ENCODE assay signal across 16 mouse cellular contexts in the genomic region with DNA sequence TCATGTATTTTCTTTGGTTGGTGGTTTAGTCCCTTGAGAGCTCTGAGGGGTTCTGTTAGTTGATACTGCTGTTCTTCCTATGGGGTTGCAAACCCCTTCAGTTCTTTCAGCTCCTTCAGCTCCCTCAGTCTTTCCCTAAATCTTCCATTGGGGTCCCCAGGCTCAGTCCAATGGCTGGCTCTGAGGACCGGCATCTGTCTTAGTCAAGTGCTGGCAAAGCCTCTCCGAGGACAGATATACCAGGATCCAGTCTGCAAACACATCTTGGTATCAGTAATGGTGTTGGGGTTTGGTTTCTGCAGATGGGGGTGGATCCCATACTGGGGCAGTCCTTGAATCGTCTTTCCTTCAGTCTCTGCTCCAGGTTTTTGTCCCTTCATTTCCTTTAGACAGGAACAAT.
"Had no signal": no experiment of that assay in that cellular context is flagged by ENCODE, and none has a peak within 500 bp of the region (broad histone marks: within the 10 kb centered on the region; RNA-seq: fewer than 3 reads in every experiment).

No protein-coding gene starts in this region.

- H3K4me1 ChIP-seq: neural tube, embryonic 13.5 days; neural tube, embryonic 15.5 days; stomach, embryonic 15.5 days had no signal

- H3K9me3 ChIP-seq: neural tube, embryonic 13.5 days; neural tube, embryonic 15.5 days; stomach, embryonic 15.5 days had no signal

- DNase-seq: retina, postnatal 1 day; right cerebral cortex, adult 18-20 months; right cerebral cortex, postnatal 14 days; right cerebral cortex, postnatal 25 days; right cerebral cortex, postnatal 4 days; spleen, adult 18-20 months; thymus, adult 18-20 months; thymus, adult 2 months; thymus, postnatal 14 days; thymus, postnatal 25 days; thymus, postnatal 36 days; thymus, postnatal 4 days had no signal

- H3K4me3 ChIP-seq: neural tube, embryonic 13.5 days; neural tube, embryonic 15.5 days; stomach, embryonic 15.5 days had no signal

- H3K36me3 ChIP-seq: neural tube, embryonic 13.5 days; neural tube, embryonic 15.5 days; stomach, embryonic 15.5 days had no signal

- H3K27me3 ChIP-seq: neural tube, embryonic 13.5 days; neural tube, embryonic 15.5 days; stomach, embryonic 15.5 days had no signal

- H3K27ac ChIP-seq: neural tube, embryonic 13.5 days; neural tube, embryonic 15.5 days; stomach, embryonic 15.5 days; stomach, postnatal 0 days had no signal
